Mouse (Mus musculus) testis, adult 2 months (tissue): ENCODE data around the gene Atad1.

Experiments used
- CTCF ChIP-seq: fragments of 200-500 bp; IDR thresholded peaks from 2 replicates; pipeline ENCODE4 v1.5.1; 2012; ENCODE audit warnings: low read depth, mild to moderate bottlenecking, inconsistent platforms, low read length, moderate library complexity; ENCODE audit not compliant: control insufficient read depth, insufficient read depth, insufficient replicate concordance
- POLR2A ChIP-seq: fragments of 200-500 bp; IDR thresholded peaks from 2 replicates; pipeline ENCODE4 v1.6.1; 2012; ENCODE audit warnings: low read depth, mild to moderate bottlenecking, inconsistent platforms, low read length, moderate library complexity; ENCODE audit not compliant: control insufficient read depth

DNA sequence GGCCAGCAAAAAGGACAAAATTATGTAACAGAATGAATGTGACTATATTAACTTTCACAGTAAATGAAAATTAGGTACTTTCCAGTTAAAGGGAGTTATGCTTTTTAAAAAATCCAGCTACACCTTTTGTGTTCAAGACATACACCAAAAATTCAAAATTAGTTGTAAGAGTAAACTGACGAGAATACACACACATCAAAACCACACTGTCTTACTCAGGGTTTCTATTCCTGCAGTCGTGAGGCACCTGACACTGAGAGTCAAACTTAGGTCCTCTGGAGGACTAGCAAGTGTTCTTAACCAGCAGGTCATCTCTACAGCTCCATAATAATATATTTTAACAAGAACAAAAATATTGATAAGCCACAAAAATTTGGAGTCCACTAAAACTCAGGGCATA, 42.9 kb downstream of the Atad1 start:
- TF ChIP-seq CTCF (no peak), POLR2A (no peak)
